Mouse (Mus musculus) ES-E14 (cell line): ENCODE results near the gene Pnpla1. TPM values are rescaled to one million over a fixed set of nuclear protein-coding genes. Genes with fewer than 3 reads are reported as not detected.
"Not testable (repeated sequence)": the region's sequence is repeated elsewhere in the genome, so short reads cannot be mapped to it uniquely, and the experiment has no call there.

Source experiments
- DNase-seq: peaks from one replicate; pipeline ENCODE4 v3.0.0-alpha.2; 2013; ENCODE audit warnings: low read depth, low spot score
- H3K27ac ChIP-seq: 2 replicates; pipeline ENCODE4 v1.5.1; 2012; ENCODE audit warnings: low read depth, mild to moderate bottlenecking, low read length, moderate library complexity, mixed read lengths; ENCODE audit not compliant: poor library complexity, insufficient read depth, severe bottlenecking
- H3K36me3 ChIP-seq: 2 replicates; pipeline ENCODE4 v1.6.1; 2012; ENCODE audit warnings: mild to moderate bottlenecking, low read length, moderate library complexity, mixed read lengths; ENCODE audit not compliant: control insufficient read depth, poor library complexity, insufficient read depth, severe bottlenecking
- H3K4me1 ChIP-seq, 2 experiments: fragments of 150-350 bp in 1 of 2; sonication (generic) in 1 of 2; 2 replicates each; pipeline ENCODE4 v1.6.1; 2012; ENCODE audit warnings: low read length in 2 of 2, mild to moderate bottlenecking in 1 of 2, mixed read lengths in 1 of 2; ENCODE audit not compliant: control insufficient read depth in 2 of 2, insufficient read depth in 2 of 2, poor library complexity in 1 of 2
- H3K4me3 ChIP-seq, 2 experiments: fragments of 150-350 bp in 1 of 2; sonication (generic) in 1 of 2; 2 replicates each; pipeline ENCODE4 v1.5.1; 2012; ENCODE audit warnings: low read length in 2 of 2, low read depth in 1 of 2, mild to moderate bottlenecking in 1 of 2, mixed read lengths in 1 of 2; ENCODE audit not compliant: insufficient read depth in 1 of 2, poor library complexity in 1 of 2, severe bottlenecking in 1 of 2
- H3K9ac ChIP-seq: 2 replicates; pipeline ENCODE4 v1.6.1; 2012; ENCODE audit warnings: low read depth, mild to moderate bottlenecking, low read length, mixed read lengths; ENCODE audit not compliant: poor library complexity, insufficient read depth, severe bottlenecking
- H3K9me3 ChIP-seq: fragments of 150-350 bp; sonication (generic); 2 replicates; pipeline ENCODE4 v1.6.1; 2012; ENCODE audit warnings: low read depth, mild to moderate bottlenecking, low read length; ENCODE audit not compliant: control insufficient read depth, insufficient read depth
- CHD2 ChIP-seq: IDR thresholded peaks from 2 replicates; pipeline ENCODE4 v1.6.1; 2014; ENCODE audit warnings: mild to moderate bottlenecking, low read depth, low read length, inconsistent platforms
- HCFC1 ChIP-seq: IDR thresholded peaks from 2 replicates; pipeline ENCODE4 v1.6.1; 2012; ENCODE audit warnings: low read length, inconsistent platforms, borderline replicate concordance; ENCODE audit not compliant: insufficient read depth
- MAFK ChIP-seq: IDR thresholded peaks from 2 replicates; pipeline ENCODE4 v1.6.1; 2014; ENCODE audit warnings: mild to moderate bottlenecking, low read depth, low read length, inconsistent platforms; ENCODE audit not compliant: insufficient read depth
- ZC3H11A ChIP-seq: IDR thresholded peaks from 2 replicates; pipeline ENCODE4 v1.6.1; 2012; ENCODE audit warnings: low read depth, mild to moderate bottlenecking, inconsistent platforms, low read length, borderline replicate concordance
- ZNF384 ChIP-seq: IDR thresholded peaks from 2 replicates; pipeline ENCODE4 v1.6.1; 2012; ENCODE audit warnings: low read depth, low read length, inconsistent platforms
- in situ Hi-C, 2 experiments: fragments of 600-800 bp; cut with MboI; formaldehyde crosslinking; loops; one replicate each; pipeline ENCODE4 v1.15.1; 2025; ENCODE audit warnings: low sequenced_read_pairs in 2 of 2, inconsistent platforms in 1 of 2; ENCODE audit not compliant: unreplicated experiment in 2 of 2
- total RNA-seq: library from RNA; depleted of rRNA; stranded (reverse); fragments of 300-350 nt; gene quantifications from 2 replicates; pipeline ENCODE4 v1.2.3, GENCODE M21; 2012

The Pnpla1 gene
- total RNA-seq, 1 experiment = 0.27 TPM

DNA sequence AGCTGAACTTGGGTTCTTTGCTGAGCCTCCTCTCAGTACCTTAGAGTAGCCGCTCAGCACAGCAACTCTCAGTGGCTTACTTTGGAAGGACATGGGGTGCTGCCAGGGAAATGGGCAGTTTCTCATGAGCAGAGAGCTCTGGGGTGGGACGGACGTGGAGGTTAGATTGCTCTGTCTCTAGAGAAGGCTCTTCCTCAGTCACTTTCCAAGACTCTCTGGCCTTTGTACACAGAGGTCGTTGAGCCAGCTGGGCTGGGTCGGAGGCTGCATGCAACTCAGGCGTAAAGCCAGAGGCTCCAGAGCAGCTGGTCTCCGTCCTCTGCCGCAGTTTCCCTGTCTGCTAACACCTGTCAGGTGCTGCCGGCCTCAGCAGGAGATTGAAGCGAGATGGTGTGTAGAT lies 23.5 kb upstream of the Pnpla1 start:
- H3K27ac ChIP-seq = no peak overlapping the region
- no peak for DNase-seq
- H3K4me3 ChIP-seq = no peak overlapping the region
- H3K36me3 ChIP-seq = peaks cover 43% of the 10 kb centered on the region
- no peak overlapping the region for H3K9ac ChIP-seq
- TF ChIP-seq CHD2 (no peak), HCFC1 (no peak), ZC3H11A (no peak), MAFK (no peak), ZNF384 (no peak)
- peaks cover 2 to 3% of the 10 kb centered on the region in 2 experiments; a peak in 1 of 4 replicates for H3K4me1 ChIP-seq
- no peaks in the 10 kb centered on the region for H3K9me3 ChIP-seq
- in situ Hi-C loops = no loop called here

DNA sequence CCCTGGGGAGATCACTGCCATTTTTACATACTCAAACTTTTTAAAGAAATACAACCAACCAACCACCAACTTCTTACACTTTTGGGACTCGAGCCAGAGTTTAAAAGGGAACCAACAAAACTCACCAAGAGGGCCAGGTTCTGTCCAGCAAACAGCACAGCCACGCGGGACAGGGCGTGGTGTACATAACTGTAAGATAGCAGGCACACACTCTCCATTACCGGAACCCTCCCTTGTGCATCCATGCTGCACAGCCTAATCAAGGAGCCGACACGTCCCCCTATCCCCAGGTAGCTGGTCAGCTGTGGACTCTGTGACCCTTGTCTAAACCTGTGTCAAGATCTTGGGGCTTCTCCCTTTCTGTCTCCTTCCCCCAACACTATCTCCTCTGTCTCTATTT lies 20.4 kb upstream of the Pnpla1 start:
- Histone ChIP-seq H3K4me1 (peaks cover 0 to 3% of the 10 kb centered on the region in 2 experiments; a peak in 1 of 4 replicates), H3K36me3 (peaks cover 33% of the 10 kb centered on the region), H3K27ac (no peak overlapping the region), H3K4me3 (no peak overlapping the region), H3K9me3 (no peaks in the 10 kb centered on the region), H3K9ac (no peak overlapping the region)
- DNase-seq = no peak
- in situ Hi-C loops = no loop called here
- no peak for TF ChIP-seq ZC3H11A
- TF ChIP-seq ZNF384 = no peak
- TF ChIP-seq HCFC1 = no peak
- TF ChIP-seq CHD2 = no peak
- no peak for TF ChIP-seq MAFK

DNA sequence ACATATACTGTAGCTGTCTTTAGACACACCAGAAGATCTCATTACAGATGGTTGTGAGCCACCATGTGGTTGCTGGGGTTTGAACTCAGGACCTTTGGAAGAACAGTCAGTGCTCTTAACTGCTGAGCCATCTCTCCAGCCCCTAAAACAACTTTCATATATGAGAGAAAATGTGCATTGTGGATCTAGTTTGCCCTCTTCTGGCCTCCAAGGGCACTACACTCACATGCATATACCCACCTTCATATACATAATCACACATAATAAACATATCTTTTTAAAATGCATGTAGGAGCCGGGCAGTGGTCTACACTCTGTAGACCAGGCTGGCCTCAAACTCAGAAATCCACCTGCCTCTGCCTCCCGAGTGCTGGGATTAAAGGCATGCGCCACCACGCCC lies 16.3 kb upstream of the Pnpla1 start:
- H3K9ac ChIP-seq, DNase-seq, H3K9me3 ChIP-seq, in situ Hi-C loops, H3K4me3 ChIP-seq, H3K4me1 ChIP-seq, H3K27ac ChIP-seq: not testable (repeated sequence)
- H3K36me3 ChIP-seq = peaks cover 12% of the 10 kb centered on the region

DNA sequence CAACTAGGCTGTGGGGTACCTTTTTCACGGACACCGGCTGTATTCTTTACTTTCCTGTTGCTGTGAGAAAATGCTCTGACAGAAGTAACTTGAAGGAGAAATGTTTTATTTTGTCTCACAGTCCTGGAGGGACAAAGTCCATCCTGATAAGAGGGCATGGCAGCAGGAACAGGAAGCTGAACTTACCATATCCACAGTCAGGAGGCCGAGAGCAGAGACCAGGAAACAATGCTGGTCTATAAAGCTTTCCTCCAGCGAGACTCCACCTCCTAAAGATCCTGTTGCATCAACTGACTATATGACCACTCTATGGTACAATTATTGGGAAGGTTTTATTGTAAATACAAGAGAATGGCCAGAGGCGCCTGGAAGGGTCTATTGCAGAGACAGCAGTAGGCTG lies 14.5 kb upstream of the Pnpla1 start:
- in situ Hi-C loops = no loop called here
- peaks cover 0 to 3% of the 10 kb centered on the region in 2 experiments; a peak in 1 of 4 replicates for H3K4me1 ChIP-seq
- TF ChIP-seq MAFK (no peak), CHD2 (no peak), HCFC1 (no peak), ZNF384 (no peak), ZC3H11A (no peak)
- DNase-seq = no peak
- H3K36me3 ChIP-seq = peaks cover 3% of the 10 kb centered on the region
- no peak overlapping the region for H3K27ac ChIP-seq
- no peaks in the 10 kb centered on the region for H3K9me3 ChIP-seq
- H3K9ac ChIP-seq = no peak overlapping the region
- no peak overlapping the region for H3K4me3 ChIP-seq

DNA sequence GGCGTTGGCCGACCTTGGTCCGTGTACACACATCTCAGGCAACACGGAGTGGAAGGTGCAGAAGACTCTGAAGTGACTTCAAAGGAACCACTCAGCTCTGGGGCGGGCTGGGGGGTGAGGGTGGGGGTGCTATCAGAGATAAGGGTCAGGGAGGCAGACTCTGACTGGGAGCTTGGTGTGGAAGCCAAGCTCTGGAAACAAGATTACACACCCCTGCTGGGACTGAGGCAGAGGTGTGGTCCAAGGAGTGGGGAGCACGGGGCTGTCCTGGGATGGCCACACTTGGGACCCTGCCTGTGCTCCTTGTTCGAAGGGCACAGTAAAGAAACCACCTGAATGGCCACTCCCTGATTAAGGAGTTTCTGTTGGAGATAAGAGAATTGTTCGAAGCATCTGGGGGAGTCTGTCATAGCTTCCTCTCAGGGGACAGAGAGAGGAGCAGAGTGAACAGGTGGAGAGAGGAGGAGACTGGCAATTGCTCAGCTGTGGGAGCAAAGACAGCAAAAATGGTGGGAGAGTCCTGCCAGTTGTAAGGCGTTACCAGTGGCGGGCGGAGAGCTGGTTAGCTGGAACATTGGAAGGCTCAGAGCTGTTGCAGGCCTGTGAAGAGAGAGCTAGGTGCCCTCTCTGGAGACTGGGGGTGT lies 11.1 kb upstream of the Pnpla1 start:
- no peak overlapping the region for H3K4me3 ChIP-seq
- in situ Hi-C loops = no loop called here
- TF ChIP-seq MAFK = no peak
- no peak for TF ChIP-seq HCFC1
- no peak for TF ChIP-seq ZC3H11A
- TF ChIP-seq ZNF384 = no peak
- no peak for TF ChIP-seq CHD2
- H3K9me3 ChIP-seq = no peaks in the 10 kb centered on the region
- peaks cover 0 to 3% of the 10 kb centered on the region in 2 experiments; a peak in 1 of 4 replicates for H3K4me1 ChIP-seq
- H3K27ac ChIP-seq = no peak overlapping the region
- no peaks in the 10 kb centered on the region for H3K36me3 ChIP-seq
- no peak overlapping the region for H3K9ac ChIP-seq
- no peak for DNase-seq
